Mouse (Mus musculus) hindbrain, embryonic 14.5 days (tissue): ENCODE measurements around the gene Ccdc163. TPM values are rescaled to one million over a fixed set of nuclear protein-coding genes. Genes with fewer than 3 reads are reported as not detected.
A peak's percentile ranks its signal among the peaks of the same experiment; 100 is the strongest.
"Not testable (repeated sequence)": the region's sequence is repeated elsewhere in the genome, so short reads cannot be mapped to it uniquely, and the experiment has no call there.

Experiments
- ATAC-seq: fragments of 200-750 bp; cut with Nextera tagmentation; 2 replicates; pipeline ENCODE4 v1.8.0; 2017; ENCODE audit warnings: moderate number of reproducible peaks, mild to moderate bottlenecking, moderate TSS enrichment, moderate library complexity; ENCODE audit not compliant: low FRiP score
- DNase-seq: peaks from one replicate; pipeline ENCODE4 v3.0.0-alpha.2; 2015; ENCODE audit warnings: low spot score
- H3K27ac ChIP-seq: fragments of 300-500 bp; sonication (generic); 2 replicates; pipeline ENCODE4 v1.5.1; 2014; ENCODE audit warnings: mild to moderate bottlenecking, moderate library complexity
- H3K27me3 ChIP-seq: fragments of 300-500 bp; sonication (generic); 2 replicates; pipeline ENCODE4 v1.6.1; 2014; ENCODE audit warnings: mild to moderate bottlenecking, low read length, mixed read lengths; ENCODE audit not compliant: control insufficient read depth, insufficient read depth
- H3K36me3 ChIP-seq: fragments of 300-500 bp; sonication (generic); replicated peaks from 2 replicates; pipeline ENCODE4 v1.6.1; 2014; ENCODE audit not compliant: control insufficient read depth, insufficient read depth
- H3K4me1 ChIP-seq: fragments of 300-500 bp; sonication (generic); replicated peaks from 2 replicates; pipeline ENCODE4 v1.6.1; 2014; ENCODE audit warnings: antibody characterized with exemption, low read length, mixed read lengths; ENCODE audit not compliant: control insufficient read depth, insufficient read depth
- H3K4me2 ChIP-seq: fragments of 300-500 bp; sonication (generic); replicated peaks from 2 replicates; pipeline ENCODE4 v1.6.1; 2014; ENCODE audit warnings: mild to moderate bottlenecking, moderate library complexity
- H3K4me3 ChIP-seq: fragments of 300-500 bp; sonication (generic); replicated peaks from 2 replicates; pipeline ENCODE4 v1.5.1; 2014; ENCODE audit warnings: mild to moderate bottlenecking, low read length
- H3K9ac ChIP-seq: fragments of 300-500 bp; sonication (generic); 2 replicates; pipeline ENCODE4 v1.6.1; 2014
- H3K9me3 ChIP-seq: fragments of 300-500 bp; sonication (generic); 2 replicates; pipeline ENCODE4 v1.6.1; 2016; ENCODE audit warnings: low read length; ENCODE audit not compliant: control insufficient read depth
- WGBS: fragments of 180-500 bp; shearing (Covaris S2); extraction: QIAGEN DNeasy Blood & Tissue Kit; methylation state at CpG from one replicate; pipeline ENCODE4 v1.1.7; 2014; 5-methylcytosine and 5-hydroxymethylcytosine counted together
- polyA plus RNA-seq: library from polyadenylated mRNA; unstranded; fragments of >200 nt; fragmentation: Nextera tagmentation; extraction: Ambion mirVana; gene quantifications from 2 replicates; pipeline ENCODE4 v1.2.1, GENCODE M21; 2014

Ccdc163 gene
- polyA plus RNA-seq, result 11.3 and 11.5 TPM in 2 replicates

GRCm38 (mm10) chr4:116708201-116708764 lies at the start of gene Ccdc163, which contains the start of gene Mmachc:
Gene Ccdc163 (plus strand): TSS chr4:116708509.
Gene Mmachc (minus strand): TSS chr4:116708406.
- under 1% methylated on average over 29 of the region's 29 CpGs for WGBS
- peak; percentile 99 for ATAC-seq
- H3K4me2 ChIP-seq, result peak within 1 kb of the TSS; percentile 75

GRCm38 (mm10) chr4:116659474-116659873 lies 48.8 kb upstream of the Ccdc163 start:
- Histone ChIP-seq H3K4me1 (no peaks in the 10 kb centered on the region), H3K36me3 (no peaks in the 10 kb centered on the region), H3K4me3 (no peak overlapping the region), H3K4me2 (no peak overlapping the region), H3K27ac (no peak overlapping the region), H3K9ac (no peak overlapping the region), H3K9me3 (no peaks in the 10 kb centered on the region), H3K27me3 (no peaks in the 10 kb centered on the region)
- DNase-seq (no peak), ATAC-seq (no peak)
- 65% methylated on average over 2 of the region's 2 CpGs for WGBS

More at GRCm38 (mm10) chr4:116708201-116708764, at the start of gene Ccdc163, which contains the start of gene Mmachc:
- H3K36me3 ChIP-seq, result peaks cover 5% of the 10 kb centered on the region; the same call in 1 of the 2 replicates
- H3K27ac ChIP-seq, result no peak within 1 kb of the TSS
- peaks cover 8% of the 10 kb centered on the region; the same call in 1 of the 2 replicates for H3K4me1 ChIP-seq
- peak; percentile 94 for DNase-seq
- H3K9me3 ChIP-seq, result no peaks in the 10 kb centered on the region
- H3K27me3 ChIP-seq, result no peaks in the 10 kb centered on the region
- peak within 1 kb of the TSS; percentile 64 for H3K9ac ChIP-seq
- H3K4me3 ChIP-seq, result peak within 1 kb of the TSS; percentile 53

GRCm38 (mm10) chr4:116659916-116660315 lies 48.4 kb upstream of the Ccdc163 start:
- H3K4me1 ChIP-seq, H3K27ac ChIP-seq, ATAC-seq, H3K9me3 ChIP-seq, H3K4me2 ChIP-seq, H3K4me3 ChIP-seq, H3K9ac ChIP-seq, H3K36me3 ChIP-seq, DNase-seq, H3K27me3 ChIP-seq: not testable (repeated sequence)
- WGBS, result 92% methylated on average over 6 of the region's 6 CpGs

- 79% methylated on average over 6 of the region's 6 CpGs for WGBS
- H3K4me3 ChIP-seq, result no peak overlapping the region
- DNase-seq (no peak), ATAC-seq (no peak)
- no peaks in the 10 kb centered on the region for H3K9me3 ChIP-seq
- no peaks in the 10 kb centered on the region for H3K36me3 ChIP-seq
- no peaks in the 10 kb centered on the region for H3K27me3 ChIP-seq
- H3K4me2 ChIP-seq, result no peak overlapping the region
- H3K27ac ChIP-seq, result no peak overlapping the region
- H3K4me1 ChIP-seq, result no peaks in the 10 kb centered on the region
- no peak overlapping the region for H3K9ac ChIP-seq
Measured at GRCm38 (mm10) chr4:116660829-116661228, 47.5 kb upstream of the Ccdc163 start.

- no peak for ATAC-seq
- 100% methylated on average over 1 of the region's 1 CpGs for WGBS
Measured at GRCm38 (mm10) chr4:116661998-116662397, 46.3 kb upstream of the Ccdc163 start.

GRCm38 (mm10) chr4:116666625-116667024 lies 41.7 kb upstream of the Ccdc163 start:
- Histone ChIP-seq H3K36me3 (no peaks in the 10 kb centered on the region), H3K9me3 (no peaks in the 10 kb centered on the region), H3K9ac (no peak overlapping the region), H3K4me1 (no peaks in the 10 kb centered on the region), H3K4me3 (no peak overlapping the region), H3K4me2 (no peak overlapping the region), H3K27ac (no peak overlapping the region), H3K27me3 (no peaks in the 10 kb centered on the region)
- DNase-seq, result no peak
- no peak for ATAC-seq
- 69% methylated on average over 4 of the region's 4 CpGs for WGBS

More at GRCm38 (mm10) chr4:116661998-116662397, 46.3 kb upstream of the Ccdc163 start:
- Histone ChIP-seq H3K9me3 (no peaks in the 10 kb centered on the region), H3K36me3 (no peaks in the 10 kb centered on the region), H3K27me3 (no peaks in the 10 kb centered on the region), H3K27ac (no peak overlapping the region), H3K4me1 (no peaks in the 10 kb centered on the region), H3K9ac (no peak overlapping the region), H3K4me3 (no peak overlapping the region), H3K4me2 (no peak overlapping the region)
- no peak for DNase-seq

GRCm38 (mm10) chr4:116668145-116668544 lies 40.2 kb upstream of the Ccdc163 start:
- no peak overlapping the region for H3K4me3 ChIP-seq
- DNase-seq (no peak), ATAC-seq (no peak)
- H3K9me3 ChIP-seq, result no peaks in the 10 kb centered on the region
- no peaks in the 10 kb centered on the region for H3K4me1 ChIP-seq
- no peaks in the 10 kb centered on the region for H3K36me3 ChIP-seq
- H3K27ac ChIP-seq, result no peak overlapping the region
- H3K27me3 ChIP-seq, result no peaks in the 10 kb centered on the region
- H3K9ac ChIP-seq, result no peak overlapping the region
- H3K4me2 ChIP-seq, result no peak overlapping the region
- 71% methylated on average over 3 of the region's 3 CpGs for WGBS

GRCm38 (mm10) chr4:116669291-116669690 lies 39.0 kb upstream of the Ccdc163 start:
- Histone ChIP-seq H3K27ac (no peak overlapping the region), H3K27me3 (no peaks in the 10 kb centered on the region), H3K4me2 (no peak overlapping the region), H3K9me3 (no peaks in the 10 kb centered on the region), H3K4me1 (no peaks in the 10 kb centered on the region), H3K4me3 (no peak overlapping the region), H3K36me3 (no peaks in the 10 kb centered on the region), H3K9ac (no peak overlapping the region)
- no peak for DNase-seq
- no peak for ATAC-seq
- 63% methylated on average over 2 of the region's 2 CpGs for WGBS

GRCm38 (mm10) chr4:116672785-116673184 lies 35.5 kb upstream of the Ccdc163 start:
- WGBS, result 89% methylated on average over 2 of the region's 2 CpGs
- Histone ChIP-seq H3K4me3 (no peak overlapping the region), H3K27ac (no peak overlapping the region), H3K4me1 (no peaks in the 10 kb centered on the region), H3K4me2 (no peak overlapping the region), H3K36me3 (no peaks in the 10 kb centered on the region), H3K9ac (no peak overlapping the region), H3K9me3 (no peaks in the 10 kb centered on the region), H3K27me3 (no peaks in the 10 kb centered on the region)
- no peak for ATAC-seq
- no peak for DNase-seq
